Mouse (Mus musculus) left cerebral cortex, postnatal 14 days (tissue): Measurements from ENCODE around the gene Rfc1. TPM values are rescaled to one million over a fixed set of nuclear protein-coding genes. Genes with fewer than 3 reads are reported as not detected.
A peak's percentile ranks its signal among the peaks of the same experiment; 100 is the strongest.
"Not testable (repeated sequence)": the region's sequence is repeated elsewhere in the genome, so short reads cannot be mapped to it uniquely, and the experiment has no call there.

Experiments used
- DNase-seq, 2 experiments: peaks; one replicate each; pipeline ENCODE4 v3.0.0; 2021 to 2022; ENCODE audit warnings: low spot score in 2 of 2, mixed read lengths in 1 of 2
- intact Hi-C: fragments of 180-260 bp; cut with DNase I; formaldehyde crosslinking; loops from one replicate; pipeline ENCODE4 v1.15.1; 2025
- total RNA-seq, 2 experiments: library from RNA; stranded (reverse); gene quantifications; 2 replicates each; pipeline ENCODE4 v1.2.3; 2021

Rfc1 gene
- total RNA-seq, 2 experiments from 2014 or later, result 27.0 to 29.6 TPM

- intact Hi-C loops, result no loop called here
- DNase-seq, result no peak
Observed at GRCm38 (mm10) chr5:65308866-65309265, 26.6 kb downstream of the Rfc1 start.

- intact Hi-C loops, result no loop called here
- DNase-seq, result no peak
Observed at GRCm38 (mm10) chr5:65308208-65308607, 27.3 kb downstream of the Rfc1 start.

GRCm38 (mm10) chr5:65305516-65305915 lies 30.0 kb downstream of the Rfc1 start:
- intact Hi-C loops, result no loop called here
- no peak for DNase-seq

- intact Hi-C loops, result no loop called here
- DNase-seq, result no peak
Observed at GRCm38 (mm10) chr5:65300121-65300520, 35.3 kb downstream of the Rfc1 start.

GRCm38 (mm10) chr5:65299623-65300022 lies 35.8 kb downstream of the Rfc1 start:
- intact Hi-C loops, DNase-seq: not testable (repeated sequence)

GRCm38 (mm10) chr5:65298167-65298950 lies 37.1 kb downstream of the Rfc1 start:
- no peak for DNase-seq
- intact Hi-C loops, result no loop called here

GRCm38 (mm10) chr5:65294270-65294669 lies 41.2 kb downstream of the Rfc1 start:
- DNase-seq, result no peak
- intact Hi-C loops, result no loop called here

- no peak for DNase-seq
- intact Hi-C loops, result no loop called here
Observed at GRCm38 (mm10) chr5:65293627-65294026, 41.8 kb downstream of the Rfc1 start.

- DNase-seq, intact Hi-C loops: not testable (repeated sequence)
Observed at GRCm38 (mm10) chr5:65289009-65289408, 46.5 kb downstream of the Rfc1 start.

GRCm38 (mm10) chr5:65287751-65288701 lies 47.4 kb downstream of the Rfc1 start:
- intact Hi-C loops, result no loop called here
- no peak for DNase-seq

GRCm38 (mm10) chr5:65284171-65284570 lies 51.3 kb downstream of the Rfc1 start:
- intact Hi-C loops, result no loop called here
- no peak for DNase-seq

- intact Hi-C loops, result no loop called here
Observed at GRCm38 (mm10) chr5:65281216-65281615, 54.3 kb downstream of the Rfc1 start.

GRCm38 (mm10) chr5:65279133-65279651 lies 56.3 kb downstream of the Rfc1 start:
- DNase-seq, result no peak
- intact Hi-C loops, result no loop called here

More at GRCm38 (mm10) chr5:65281216-65281615, 54.3 kb downstream of the Rfc1 start:
- DNase-seq, result no peak

- peak; percentile 21 to 36 for DNase-seq
- intact Hi-C loops, result no loop called here
Observed at GRCm38 (mm10) chr5:65273966-65274365, 61.5 kb downstream of the Rfc1 start.

GRCm38 (mm10) chr5:65257910-65258505 lies 77.5 kb downstream of the Rfc1 start:
- intact Hi-C loops, result no loop called here
- DNase-seq, result no peak

- intact Hi-C loops, result no loop called here
- DNase-seq, result no peak
Observed at GRCm38 (mm10) chr5:65250185-65250855, 85.2 kb downstream of the Rfc1 start.

- no peak for DNase-seq
- intact Hi-C loops, result loop anchor here (10.0 kb wide), 1 partner anchor 362 kb away; no protein-coding TSS in a partner anchor
Observed at GRCm38 (mm10) chr5:65247296-65247695, 88.2 kb downstream of the Rfc1 start.

GRCm38 (mm10) chr5:65242740-65243139 lies 92.7 kb downstream of the Rfc1 start:
- intact Hi-C loops, result loop anchor here (5.0 to 10.0 kb wide), 2 partner anchors 240 to 358 kb away; no protein-coding TSS in a partner anchor

More at GRCm38 (mm10) chr5:65242740-65243139, 92.7 kb downstream of the Rfc1 start:
- peak; percentile 17 to 25 for DNase-seq
